Mouse (Mus musculus) CH12.LX (cell line): ENCODE measurements around the gene Lbh.

Experiments used
- CTCF ChIP-seq, 2 experiments: IDR thresholded peaks in 1 of 2; conservative IDR thresholded peaks in 1 of 2; 2 replicates each; pipeline ENCODE4 v1.5.1; 2011 to 2012; ENCODE audit warnings: low read depth in 2 of 2, low read length in 2 of 2, improper control_type of control experiment in 1 of 2, inconsistent platforms in 1 of 2, mild to moderate bottlenecking in 1 of 2, moderate library complexity in 1 of 2
- E2F4 ChIP-seq: IDR thresholded peaks from 2 replicates; pipeline ENCODE4 v1.6.1; 2011; ENCODE audit warnings: low read depth, low read length, improper control_type of control experiment; ENCODE audit not compliant: insufficient replicate concordance
- ELF1 ChIP-seq: IDR thresholded peaks from 2 replicates; pipeline ENCODE4 v1.6.1; 2014; ENCODE audit warnings: low read depth, mild to moderate bottlenecking, inconsistent platforms, low read length, improper control_type of control experiment
- EP300 ChIP-seq: IDR thresholded peaks from 2 replicates; pipeline ENCODE4 v1.6.1; 2011; ENCODE audit warnings: low read length, improper control_type of control experiment
- GABPA ChIP-seq: IDR thresholded peaks from 2 replicates; pipeline ENCODE4 v1.6.1; 2012; ENCODE audit warnings: low read depth, low read length, improper control_type of control experiment, inconsistent platforms; ENCODE audit not compliant: insufficient replicate concordance
- JUND ChIP-seq: conservative IDR thresholded peaks from 2 replicates; pipeline ENCODE4 v1.6.1; 2011; ENCODE audit warnings: low read depth, low read length, improper control_type of control experiment
- KAT2A ChIP-seq: IDR thresholded peaks from 2 replicates; pipeline ENCODE4 v1.6.1; 2012; ENCODE audit warnings: low read length, improper control_type of control experiment, inconsistent platforms; ENCODE audit not compliant: insufficient replicate concordance
- MAFK ChIP-seq: IDR thresholded peaks from 2 replicates; pipeline ENCODE4 v1.6.1; 2011; ENCODE audit warnings: low read length, improper control_type of control experiment; ENCODE audit not compliant: insufficient replicate concordance
- MYC ChIP-seq: IDR thresholded peaks from 2 replicates; pipeline ENCODE4 v1.6.1; 2011; ENCODE audit warnings: low read depth, mild to moderate bottlenecking, improper control_type of control experiment, low read length
- PAX5 ChIP-seq: IDR thresholded peaks from 2 replicates; pipeline ENCODE4 v1.6.1; 2012; ENCODE audit warnings: low read length, inconsistent platforms, mixed read lengths
- POLR2A ChIP-seq: IDR thresholded peaks from 2 replicates; pipeline ENCODE4 v1.6.1; 2011; ENCODE audit warnings: low read depth, mild to moderate bottlenecking, improper control_type of control experiment, low read length
- USF1 ChIP-seq: IDR thresholded peaks from 2 replicates; pipeline ENCODE4 v1.6.1; 2014; ENCODE audit warnings: low read depth, mild to moderate bottlenecking, inconsistent platforms, low read length, improper control_type of control experiment
- USF2 ChIP-seq: conservative IDR thresholded peaks from 2 replicates; pipeline ENCODE4 v1.6.1; 2011; ENCODE audit warnings: low read depth, low read length, improper control_type of control experiment
- ZMIZ1 ChIP-seq: IDR thresholded peaks from 2 replicates; pipeline ENCODE4 v1.6.1; 2012; ENCODE audit warnings: low read depth, mild to moderate bottlenecking, inconsistent platforms, low read length, improper control_type of control experiment

GRCm38 (mm10) chr17:72951331-72951730 lies 33.2 kb downstream of the Lbh start:
- TF ChIP-seq USF1 (no peak), MAFK (no peak), CTCF (conservative IDR thresholded peaks at IDR 0.05 in 1 of 2, IDR thresholded peaks at IDR 0.05 in 1 of 2; ENCODE audit: low read depth in 2 of 2, low read length in 2 of 2) (no peak), POLR2A (no peak), GABPA (no peak), EP300 (no peak), ZMIZ1 (no peak), KAT2A (no peak), ELF1 (no peak), PAX5 (no peak), USF2 (no peak), E2F4 (no peak), MYC (no peak), JUND (no peak)
